Mouse (Mus musculus): ENCODE results near the gene Nox3. TPM values are rescaled to one million over a fixed set of nuclear protein-coding genes. Genes with fewer than 3 reads are reported as not detected.
A peak's percentile ranks its signal among the peaks of the same experiment; 100 is the strongest.

Nox3 gene
- polyA plus RNA-seq, 1 experiment from 2014 or later: not detected

DNA sequence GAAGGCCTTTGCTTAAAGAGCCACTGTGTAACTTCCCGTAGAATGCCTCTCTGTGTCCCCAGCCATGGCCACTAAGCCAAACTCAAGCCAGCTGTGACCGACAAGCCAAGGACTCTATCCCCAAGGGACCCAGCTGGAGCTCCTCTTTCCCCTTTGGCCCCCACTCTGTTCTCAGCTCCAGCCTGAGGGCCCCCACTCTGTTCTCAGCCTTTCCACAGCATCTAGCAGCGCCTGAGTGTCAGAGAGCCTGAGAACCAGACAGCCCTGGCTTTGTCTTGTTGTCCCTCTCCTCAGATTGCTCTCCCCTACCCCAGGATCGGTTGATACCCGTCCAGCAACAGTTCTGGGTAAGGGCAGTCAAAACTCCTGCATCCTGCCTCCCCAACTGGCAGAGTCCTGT, 36.6 kb downstream of the Nox3 start:
- no peak overlapping the region for H3K9ac ChIP-seq
- no peaks in the 10 kb centered on the region for H3K36me3 ChIP-seq
- no peak overlapping the region for H3K4me3 ChIP-seq (replicated peaks)
- H3K4me1 ChIP-seq: no peaks in the 10 kb centered on the region
- no peaks in the 10 kb centered on the region for H3K27me3 ChIP-seq
- ATAC-seq (ENCODE audit: insufficient number of reproducible peaks, low FRiP score, low TSS enrichment, low read depth): no peak
- no peak overlapping the region for H3K27ac ChIP-seq (replicated peaks)
- H3K4me2 ChIP-seq (replicated peaks): no peak overlapping the region
- H3K9me3 ChIP-seq (replicated peaks): no peaks in the 10 kb centered on the region
- 65% methylated on average over 5 of the region's 5 CpGs for WGBS

DNA sequence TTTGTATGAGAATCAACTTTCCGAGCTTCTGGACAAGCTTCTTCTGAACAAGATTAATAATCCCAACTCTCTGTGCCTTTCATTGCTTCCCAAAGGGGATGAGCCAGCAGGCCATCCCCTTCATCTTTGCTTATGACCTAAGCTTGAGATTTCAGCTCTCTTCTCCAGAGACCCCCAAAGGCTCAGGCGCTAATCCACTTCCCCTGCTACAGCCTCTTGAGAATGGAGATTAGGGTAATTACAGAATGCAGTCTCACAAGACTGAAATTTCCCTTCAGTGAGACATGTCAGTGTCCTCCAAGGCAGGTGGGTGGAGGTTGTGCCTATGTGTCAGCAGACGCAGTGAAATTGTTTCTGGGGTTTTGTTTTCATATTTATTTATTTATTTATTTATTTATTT, 45.7 kb downstream of the Nox3 start:
- 45% methylated on average over 3 of the region's 3 CpGs for WGBS
- Histone ChIP-seq H3K4me1 (no peaks in the 10 kb centered on the region), H3K27ac (replicated peaks) (no peak overlapping the region)

DNA sequence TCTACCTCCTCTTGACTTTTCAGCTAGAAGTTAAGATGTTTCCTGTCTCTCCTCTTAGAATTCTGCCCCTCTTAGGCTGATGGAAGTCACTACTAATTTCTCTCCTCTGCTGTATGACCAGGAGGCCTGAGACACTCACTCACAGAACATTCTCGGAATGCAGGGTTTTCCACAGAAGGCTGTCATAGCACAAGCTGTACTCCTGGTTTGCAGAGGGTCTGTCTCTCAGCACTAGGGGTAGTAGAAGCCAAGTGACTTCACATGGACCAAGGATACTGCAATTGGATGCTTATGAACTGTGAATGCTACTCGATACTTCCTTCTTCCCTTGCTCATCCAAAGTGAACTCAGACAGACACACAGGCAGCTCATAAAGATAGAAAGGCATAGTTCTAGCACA, 52.5 kb downstream of the Nox3 start:
- Histone ChIP-seq H3K27ac (replicated peaks) (no peak overlapping the region), H3K9me3 (replicated peaks) (no peaks in the 10 kb centered on the region), H3K27me3 (no peaks in the 10 kb centered on the region), H3K36me3 (no peaks in the 10 kb centered on the region), H3K9ac (no peak overlapping the region), H3K4me2 (replicated peaks) (no peak overlapping the region), H3K4me3 (replicated peaks) (no peak overlapping the region), H3K4me1 (no peaks in the 10 kb centered on the region)
- 77% methylated on average over 2 of the region's 2 CpGs for WGBS
- no peak for ATAC-seq (ENCODE audit: insufficient number of reproducible peaks, low FRiP score, low TSS enrichment, low read depth)

More for the DNA sequence above, 45.7 kb downstream of the Nox3 start:
- Histone ChIP-seq H3K36me3 (no peaks in the 10 kb centered on the region), H3K4me3 (replicated peaks) (no peak overlapping the region), H3K27me3 (no peaks in the 10 kb centered on the region), H3K9ac (no peak overlapping the region), H3K4me2 (replicated peaks) (no peak overlapping the region), H3K9me3 (replicated peaks) (no peaks in the 10 kb centered on the region)
- ATAC-seq (ENCODE audit: insufficient number of reproducible peaks, low FRiP score, low TSS enrichment, low read depth): no peak

DNA sequence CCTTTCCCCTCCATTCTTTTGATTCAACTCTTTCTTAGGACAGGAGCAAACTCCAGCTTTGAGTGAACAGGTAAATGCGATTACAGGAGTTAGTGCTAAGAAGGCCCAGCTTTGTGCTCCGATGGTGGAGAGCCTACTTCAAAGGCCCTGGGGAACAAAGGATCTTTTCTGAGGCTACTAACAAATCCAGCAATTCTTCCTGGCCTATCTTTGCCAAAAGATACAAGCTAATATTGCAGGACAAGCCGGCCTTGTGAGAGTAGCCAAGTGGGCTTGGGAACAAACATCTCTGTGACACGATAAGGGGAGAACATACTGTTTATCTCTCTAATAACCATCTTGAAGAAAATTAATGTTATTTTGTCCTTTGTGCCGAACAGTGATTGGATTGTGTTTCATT, 54.6 kb downstream of the Nox3 start:
- Histone ChIP-seq H3K36me3 (no peaks in the 10 kb centered on the region), H3K27me3 (no peaks in the 10 kb centered on the region), H3K4me3 (replicated peaks) (no peak overlapping the region), H3K9ac (no peak overlapping the region), H3K4me2 (replicated peaks) (no peak overlapping the region), H3K27ac (replicated peaks) (no peak overlapping the region), H3K4me1 (no peaks in the 10 kb centered on the region), H3K9me3 (replicated peaks) (no peaks in the 10 kb centered on the region)
- no peak for ATAC-seq (ENCODE audit: insufficient number of reproducible peaks, low FRiP score, low TSS enrichment, low read depth)
- WGBS: 32% methylated on average over 5 of the region's 5 CpGs

DNA sequence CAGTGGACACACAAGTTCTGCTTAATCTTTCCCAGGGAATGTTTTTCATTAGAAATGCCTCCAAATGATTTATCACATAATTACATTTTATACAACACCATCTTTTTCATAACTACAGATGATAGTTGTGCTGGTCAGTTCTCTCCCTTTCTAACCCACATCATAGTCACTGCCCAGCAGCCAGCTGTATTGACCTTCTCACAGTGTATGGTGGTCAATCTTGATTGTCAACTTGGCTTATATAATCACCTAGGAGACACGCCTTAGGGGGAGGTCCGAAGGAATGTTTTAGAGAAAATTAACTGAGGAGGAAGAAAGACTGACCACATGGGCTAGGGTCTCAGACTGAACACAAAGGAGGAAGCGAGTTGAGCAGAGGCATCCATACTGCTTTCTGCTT, 57.3 kb downstream of the Nox3 start:
- Histone ChIP-seq H3K4me1 (no peaks in the 10 kb centered on the region), H3K36me3 (no peaks in the 10 kb centered on the region), H3K9ac (no peak overlapping the region), H3K4me2 (replicated peaks) (no peak overlapping the region), H3K4me3 (replicated peaks) (no peak overlapping the region), H3K27ac (replicated peaks) (no peak overlapping the region), H3K9me3 (replicated peaks) (no peaks in the 10 kb centered on the region), H3K27me3 (no peaks in the 10 kb centered on the region)
- 73% methylated on average over 3 of the region's 3 CpGs for WGBS
- ATAC-seq (ENCODE audit: insufficient number of reproducible peaks, low FRiP score, low TSS enrichment, low read depth): no peak

DNA sequence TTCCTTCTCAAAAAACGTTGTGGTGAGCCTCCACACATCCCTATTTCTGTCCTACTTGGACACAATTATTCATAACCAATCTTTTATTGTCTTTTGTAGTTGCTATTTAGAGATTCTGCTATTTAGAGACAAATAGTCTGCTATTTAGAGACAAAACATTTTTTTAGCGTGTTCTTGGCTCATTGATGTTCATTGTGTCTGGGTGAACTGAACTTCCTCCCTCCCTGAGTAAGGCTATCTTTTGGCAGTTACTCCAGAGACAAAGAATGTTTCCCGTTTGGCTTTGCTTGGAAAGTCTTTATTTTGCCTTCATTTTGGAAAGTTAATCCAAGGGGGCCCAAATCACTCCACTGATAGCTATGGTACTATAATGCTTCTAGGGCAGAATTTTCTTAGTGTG, 63.6 kb downstream of the Nox3 start:
- no peak overlapping the region for H3K4me2 ChIP-seq (replicated peaks)
- H3K4me1 ChIP-seq: no peaks in the 10 kb centered on the region
- H3K9ac ChIP-seq: no peak overlapping the region
- no peaks in the 10 kb centered on the region for H3K27me3 ChIP-seq
- H3K4me3 ChIP-seq (replicated peaks): no peak overlapping the region
- no peak for ATAC-seq (ENCODE audit: insufficient number of reproducible peaks, low FRiP score, low TSS enrichment, low read depth)
- WGBS: 50% methylated on average over 3 of the region's 3 CpGs
- no peaks in the 10 kb centered on the region for H3K36me3 ChIP-seq
- no peaks in the 10 kb centered on the region for H3K9me3 ChIP-seq (replicated peaks)
- H3K27ac ChIP-seq (replicated peaks): no peak overlapping the region

DNA sequence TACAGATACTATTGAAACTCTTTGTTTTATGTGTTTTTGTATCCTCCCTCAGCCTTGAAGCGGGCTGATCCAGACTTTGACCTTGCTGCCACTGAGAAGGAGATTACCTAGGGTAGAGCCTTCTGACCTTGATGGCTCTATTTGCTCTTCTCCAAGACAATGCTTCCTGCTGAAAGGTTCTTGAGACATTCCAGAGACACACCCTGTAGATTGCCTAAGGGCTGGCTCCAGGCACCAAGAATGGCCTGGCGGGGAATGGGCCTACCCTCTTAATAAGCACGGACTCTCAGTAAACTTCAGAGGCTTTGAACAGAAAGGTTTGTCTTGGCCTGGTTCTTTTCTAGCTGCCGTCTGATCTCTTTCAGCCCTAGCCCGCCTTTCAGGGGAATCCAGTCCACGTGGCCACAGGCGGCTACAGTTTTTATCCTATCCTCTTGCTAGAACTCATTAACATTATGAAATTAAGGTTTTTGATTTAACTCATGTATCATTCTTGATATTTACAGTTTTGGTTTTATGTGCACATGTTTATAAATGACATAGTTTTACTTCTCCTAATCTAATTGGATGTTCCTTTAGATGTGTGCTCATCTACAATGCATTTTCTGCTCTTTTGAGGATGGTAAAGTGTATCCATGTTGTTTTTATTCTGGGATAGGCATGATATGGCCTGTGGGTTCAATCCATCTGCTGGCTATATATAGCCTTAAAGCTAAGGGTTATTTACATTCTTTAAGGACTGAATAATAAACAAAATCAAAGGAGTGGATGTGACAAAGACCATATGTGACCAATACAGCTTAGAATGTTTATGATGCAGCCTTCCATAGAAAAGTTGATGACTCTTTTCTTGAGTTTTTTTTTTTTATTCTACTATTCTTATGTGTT, 79.5 kb downstream of the Nox3 start:
- no peaks in the 10 kb centered on the region for H3K9me3 ChIP-seq (replicated peaks)
- no peaks in the 10 kb centered on the region for H3K27me3 ChIP-seq
- H3K4me1 ChIP-seq: no peaks in the 10 kb centered on the region
- ATAC-seq (ENCODE audit: insufficient number of reproducible peaks, low FRiP score, low TSS enrichment, low read depth): no peak
- H3K9ac ChIP-seq: no peak overlapping the region
- H3K36me3 ChIP-seq: no peaks in the 10 kb centered on the region
- WGBS: 59% methylated on average over 7 of the region's 7 CpGs
- no peak overlapping the region for H3K4me3 ChIP-seq (replicated peaks)
- no peak overlapping the region for H3K27ac ChIP-seq (replicated peaks)
- H3K4me2 ChIP-seq (replicated peaks): no peak overlapping the region

DNA sequence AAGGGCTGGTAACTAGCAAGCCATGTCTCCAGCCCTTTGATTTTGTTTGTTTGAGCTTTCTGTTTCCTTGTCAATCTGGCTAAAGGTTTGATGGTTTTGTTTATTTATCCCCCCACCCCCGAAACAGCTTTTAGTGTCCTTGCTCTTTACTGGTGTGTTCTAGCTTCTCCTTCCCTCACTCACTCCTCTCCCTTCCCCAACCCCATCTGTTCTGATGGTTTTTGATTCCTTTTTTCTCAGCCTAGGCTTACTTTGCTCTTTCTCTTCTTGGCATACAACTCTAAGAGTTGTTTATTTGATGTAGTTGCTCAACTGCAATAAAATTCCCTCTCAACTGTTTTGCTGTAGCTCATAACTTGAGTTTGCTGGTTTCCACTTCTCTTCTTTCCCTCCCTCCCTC, 80.5 kb downstream of the Nox3 start:
- ATAC-seq (ENCODE audit: insufficient number of reproducible peaks, low FRiP score, low TSS enrichment, low read depth): no peak
- 56% methylated on average over 1 of the region's 1 CpGs for WGBS
- no peak overlapping the region for H3K27ac ChIP-seq (replicated peaks)

DNA sequence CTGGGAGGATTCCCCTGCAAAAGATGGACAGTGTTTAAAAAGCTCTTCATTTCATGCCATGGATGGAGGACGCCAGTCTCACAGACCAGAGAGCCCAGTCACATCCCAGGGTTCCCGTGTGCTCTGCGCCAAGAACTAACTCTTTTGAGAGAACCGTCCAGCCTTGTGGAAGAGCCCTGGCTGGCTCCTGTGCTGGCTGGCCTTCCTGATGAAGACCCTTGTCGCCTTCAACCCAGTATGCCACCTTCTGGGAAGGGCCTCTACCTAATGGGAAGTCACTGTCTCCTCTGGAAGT, 84.3 kb downstream of the Nox3 start:
- H3K9me3 ChIP-seq (replicated peaks): no peaks in the 10 kb centered on the region
- no peaks in the 10 kb centered on the region for H3K4me1 ChIP-seq
- H3K27ac ChIP-seq (replicated peaks): no peak overlapping the region
- H3K4me2 ChIP-seq (replicated peaks): no peak overlapping the region; the same call in 1 of the 2 replicates
- 84% methylated on average over 5 of the region's 5 CpGs for WGBS
- no peak overlapping the region for H3K9ac ChIP-seq
- H3K4me3 ChIP-seq (replicated peaks): no peak overlapping the region
- ATAC-seq (ENCODE audit: insufficient number of reproducible peaks, low FRiP score, low TSS enrichment, low read depth): no peak
- no peaks in the 10 kb centered on the region for H3K36me3 ChIP-seq
- no peaks in the 10 kb centered on the region for H3K27me3 ChIP-seq

More for the DNA sequence above, 80.5 kb downstream of the Nox3 start:
- Histone ChIP-seq H3K4me3 (replicated peaks) (no peak overlapping the region), H3K27me3 (no peaks in the 10 kb centered on the region), H3K9ac (no peak overlapping the region), H3K4me2 (replicated peaks) (no peak overlapping the region), H3K4me1 (no peaks in the 10 kb centered on the region), H3K36me3 (no peaks in the 10 kb centered on the region), H3K9me3 (replicated peaks) (no peaks in the 10 kb centered on the region)

DNA sequence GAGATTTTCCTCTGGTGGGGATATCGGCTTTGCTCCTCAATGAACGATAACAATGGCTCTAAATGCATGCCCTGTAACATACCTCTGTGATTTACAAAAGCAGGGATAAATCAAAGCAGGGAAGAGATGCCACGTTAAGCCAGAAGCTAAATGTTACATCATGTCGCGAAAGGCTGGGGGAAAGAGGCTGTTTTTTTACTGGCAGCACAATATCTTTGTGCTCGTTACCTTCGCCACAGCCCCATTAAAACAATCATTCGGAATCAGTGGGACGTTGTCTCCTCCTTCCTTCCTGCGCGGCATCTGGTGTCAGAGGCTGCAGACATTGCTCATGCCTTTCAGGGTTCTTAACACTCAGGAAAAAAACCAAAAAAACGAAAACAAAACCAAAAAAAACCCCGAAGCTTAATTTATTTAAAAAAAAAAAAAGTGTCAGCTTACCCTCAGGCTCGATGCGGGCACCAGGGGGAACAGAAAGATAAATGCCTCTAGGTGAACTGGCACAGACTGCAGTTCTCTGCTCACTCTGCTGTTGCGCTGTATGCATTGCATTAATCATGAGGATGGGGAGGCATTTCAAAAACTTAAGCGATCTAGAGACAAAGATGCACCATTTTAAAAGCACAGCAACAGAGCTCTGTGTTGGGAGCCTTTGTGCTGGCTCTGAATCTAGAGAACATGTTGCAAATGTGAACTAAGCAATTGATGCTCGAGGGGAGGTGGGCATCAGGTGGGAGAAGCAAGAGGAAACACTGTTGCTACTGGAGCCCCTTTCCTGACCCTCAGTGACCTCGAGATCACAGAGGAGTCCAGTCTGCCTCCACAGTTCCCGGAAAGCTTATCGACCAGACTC, 84.9 kb downstream of the Nox3 start:
- Histone ChIP-seq H3K4me3 (replicated peaks) (peak overlapping the region; percentile 27), H3K4me2 (replicated peaks) (peak overlapping the region; percentile 45), H3K9me3 (replicated peaks) (no peaks in the 10 kb centered on the region), H3K9ac (no peak overlapping the region), H3K27me3 (no peaks in the 10 kb centered on the region), H3K4me1 (no peaks in the 10 kb centered on the region), H3K27ac (replicated peaks) (no peak overlapping the region), H3K36me3 (no peaks in the 10 kb centered on the region)
- no peak for ATAC-seq (ENCODE audit: insufficient number of reproducible peaks, low FRiP score, low TSS enrichment, low read depth)
- 17% methylated on average over 21 of the region's 21 CpGs for WGBS

DNA sequence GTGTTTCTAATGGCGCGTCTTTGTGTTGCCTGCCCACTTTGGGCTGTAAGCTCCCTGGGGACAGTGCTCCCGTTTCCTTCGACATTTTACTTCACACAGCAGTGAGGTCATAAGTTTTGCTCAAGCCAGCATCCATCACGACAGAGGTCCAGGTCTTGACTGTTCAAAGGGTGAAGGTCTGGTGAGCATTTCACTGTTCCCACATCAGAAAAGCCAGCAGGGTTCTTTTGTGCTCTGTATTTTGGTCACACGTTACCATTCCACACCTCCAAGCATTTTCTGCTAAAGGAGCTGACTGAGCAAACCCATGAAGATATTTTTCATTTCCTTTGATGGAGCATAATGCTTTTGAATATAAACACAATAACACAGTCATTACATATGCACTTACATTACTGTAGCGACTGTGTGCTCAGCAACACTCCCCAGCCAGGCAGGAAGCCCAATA, 85.7 kb downstream of the Nox3 start:
- Histone ChIP-seq H3K4me2 (replicated peaks) (no peak overlapping the region), H3K27me3 (no peaks in the 10 kb centered on the region), H3K27ac (replicated peaks) (no peak overlapping the region), H3K9ac (no peak overlapping the region), H3K4me3 (replicated peaks) (no peak overlapping the region), H3K36me3 (no peaks in the 10 kb centered on the region), H3K4me1 (no peaks in the 10 kb centered on the region), H3K9me3 (replicated peaks) (no peaks in the 10 kb centered on the region)
- WGBS: 57% methylated on average over 7 of the region's 7 CpGs
- no peak for ATAC-seq (ENCODE audit: insufficient number of reproducible peaks, low FRiP score, low TSS enrichment, low read depth)

All from embryonic facial prominence, embryonic 15.5 days (tissue).